Mouse (Mus musculus) ES-Bruce4 (cell line): ENCODE data around the gene Cfap299.

Experiments
- CTCF ChIP-seq: IDR thresholded peaks from one replicate; pipeline ENCODE4 v1.8.1; 2011; ENCODE audit warnings: low read depth, low read length
- EP300 ChIP-seq: IDR thresholded peaks from 2 replicates; pipeline ENCODE4 v1.6.1; 2011; ENCODE audit warnings: low read depth, low read length; ENCODE audit not compliant: insufficient read depth
- POLR2A ChIP-seq: IDR thresholded peaks from one replicate; pipeline ENCODE4 v1.8.1; 2011; ENCODE audit warnings: low read length; ENCODE audit not compliant: insufficient read depth

DNA sequence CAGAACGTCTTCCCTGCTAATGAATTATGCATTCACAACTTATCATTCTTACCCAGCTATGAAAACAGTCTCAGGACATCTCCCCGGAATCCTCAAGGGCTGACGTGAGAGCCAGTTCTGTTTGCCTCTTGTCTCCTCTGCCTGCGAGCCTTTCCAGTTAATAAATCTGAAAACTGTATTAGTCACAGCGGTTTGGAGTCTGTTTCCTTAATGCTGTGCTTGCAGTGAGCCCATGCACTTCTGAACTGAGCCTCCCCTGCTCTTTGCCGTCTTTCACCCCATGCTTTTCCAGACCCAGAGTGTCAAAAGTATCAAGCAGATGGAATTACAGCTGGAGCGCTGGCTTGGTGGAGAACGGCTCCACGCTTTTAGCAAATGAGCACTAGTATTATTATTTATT, 22.6 kb upstream of the Cfap299 start:
- TF ChIP-seq EP300: no peak
- no peak for TF ChIP-seq CTCF
- TF ChIP-seq POLR2A: no peak
